Mouse (Mus musculus) ES-E14 (cell line): ENCODE data around the gene Mex3b. TPM values are rescaled to one million over a fixed set of nuclear protein-coding genes. Genes with fewer than 3 reads are reported as not detected.

Experiments
- DNase-seq: peaks from one replicate; pipeline ENCODE4 v3.0.0-alpha.2; 2013; ENCODE audit warnings: low read depth, low spot score
- H3K27ac ChIP-seq: 2 replicates; pipeline ENCODE4 v1.5.1; 2012; ENCODE audit warnings: low read depth, mild to moderate bottlenecking, low read length, moderate library complexity, mixed read lengths; ENCODE audit not compliant: poor library complexity, insufficient read depth, severe bottlenecking
- H3K36me3 ChIP-seq: 2 replicates; pipeline ENCODE4 v1.6.1; 2012; ENCODE audit warnings: mild to moderate bottlenecking, low read length, moderate library complexity, mixed read lengths; ENCODE audit not compliant: control insufficient read depth, poor library complexity, insufficient read depth, severe bottlenecking
- H3K4me1 ChIP-seq, 2 experiments: fragments of 150-350 bp in 1 of 2; sonication (generic) in 1 of 2; 2 replicates each; pipeline ENCODE4 v1.6.1; 2012; ENCODE audit warnings: low read length in 2 of 2, mild to moderate bottlenecking in 1 of 2, mixed read lengths in 1 of 2; ENCODE audit not compliant: control insufficient read depth in 2 of 2, insufficient read depth in 2 of 2, poor library complexity in 1 of 2
- H3K4me3 ChIP-seq, 2 experiments: fragments of 150-350 bp in 1 of 2; sonication (generic) in 1 of 2; 2 replicates each; pipeline ENCODE4 v1.5.1; 2012; ENCODE audit warnings: low read length in 2 of 2, low read depth in 1 of 2, mild to moderate bottlenecking in 1 of 2, mixed read lengths in 1 of 2; ENCODE audit not compliant: insufficient read depth in 1 of 2, poor library complexity in 1 of 2, severe bottlenecking in 1 of 2
- H3K9ac ChIP-seq: 2 replicates; pipeline ENCODE4 v1.6.1; 2012; ENCODE audit warnings: low read depth, mild to moderate bottlenecking, low read length, mixed read lengths; ENCODE audit not compliant: poor library complexity, insufficient read depth, severe bottlenecking
- H3K9me3 ChIP-seq: fragments of 150-350 bp; sonication (generic); 2 replicates; pipeline ENCODE4 v1.6.1; 2012; ENCODE audit warnings: low read depth, mild to moderate bottlenecking, low read length; ENCODE audit not compliant: control insufficient read depth, insufficient read depth
- CHD2 ChIP-seq: IDR thresholded peaks from 2 replicates; pipeline ENCODE4 v1.6.1; 2014; ENCODE audit warnings: mild to moderate bottlenecking, low read depth, low read length, inconsistent platforms
- HCFC1 ChIP-seq: IDR thresholded peaks from 2 replicates; pipeline ENCODE4 v1.6.1; 2012; ENCODE audit warnings: low read length, inconsistent platforms, borderline replicate concordance; ENCODE audit not compliant: insufficient read depth
- MAFK ChIP-seq: IDR thresholded peaks from 2 replicates; pipeline ENCODE4 v1.6.1; 2014; ENCODE audit warnings: mild to moderate bottlenecking, low read depth, low read length, inconsistent platforms; ENCODE audit not compliant: insufficient read depth
- ZC3H11A ChIP-seq: IDR thresholded peaks from 2 replicates; pipeline ENCODE4 v1.6.1; 2012; ENCODE audit warnings: low read depth, mild to moderate bottlenecking, inconsistent platforms, low read length, borderline replicate concordance
- ZNF384 ChIP-seq: IDR thresholded peaks from 2 replicates; pipeline ENCODE4 v1.6.1; 2012; ENCODE audit warnings: low read depth, low read length, inconsistent platforms
- in situ Hi-C, 2 experiments: fragments of 600-800 bp; cut with MboI; formaldehyde crosslinking; loops; one replicate each; pipeline ENCODE4 v1.15.1; 2025; ENCODE audit warnings: low sequenced_read_pairs in 2 of 2, inconsistent platforms in 1 of 2; ENCODE audit not compliant: unreplicated experiment in 2 of 2
- total RNA-seq: library from RNA; depleted of rRNA; stranded (reverse); fragments of 300-350 nt; gene quantifications from 2 replicates; pipeline ENCODE4 v1.2.3, GENCODE M21; 2012

Mex3b gene
- total RNA-seq, 1 experiment, result 4.4 TPM

- H3K9me3 ChIP-seq, result no peaks in the 10 kb centered on the region
- DNase-seq, result peak; percentile 76
- H3K4me3 ChIP-seq, result no peak overlapping the region
- no peak overlapping the region for H3K27ac ChIP-seq
- H3K9ac ChIP-seq, result no peak overlapping the region
- no peaks in the 10 kb centered on the region for H3K36me3 ChIP-seq
- no peak for TF ChIP-seq ZNF384
- TF ChIP-seq HCFC1, result no peak
- TF ChIP-seq ZC3H11A, result no peak
- no peak for TF ChIP-seq MAFK
- TF ChIP-seq CHD2, result no peak
- in situ Hi-C loops, result no loop called here
- H3K4me1 ChIP-seq, result peaks cover 0 to 13% of the 10 kb centered on the region in 2 experiments; a peak in 3 of 4 replicates
Observed at GRCm38 (mm10) chr7:82854195-82854766, 12.9 kb upstream of the Mex3b start.

GRCm38 (mm10) chr7:82858611-82859010, 8.5 kb upstream of the Mex3b start:
- no peak for TF ChIP-seq ZC3H11A
- TF ChIP-seq CHD2, result no peak
- no peak for TF ChIP-seq HCFC1
- no peak for TF ChIP-seq MAFK
- no peak for TF ChIP-seq ZNF384
- in situ Hi-C loops, result no loop called here

GRCm38 (mm10) chr7:82860626-82861025, 6.5 kb upstream of the Mex3b start:
- Histone ChIP-seq H3K27ac (no peak overlapping the region), H3K4me1 (no peaks in the 10 kb centered on the region), H3K4me3 (no peak overlapping the region), H3K36me3 (no peaks in the 10 kb centered on the region), H3K9ac (no peak overlapping the region), H3K9me3 (no peaks in the 10 kb centered on the region)
- no peak for DNase-seq
- in situ Hi-C loops, result no loop called here
- TF ChIP-seq MAFK (no peak), ZC3H11A (no peak), ZNF384 (no peak), HCFC1 (no peak), CHD2 (no peak)

More at GRCm38 (mm10) chr7:82858611-82859010, 8.5 kb upstream of the Mex3b start:
- H3K9ac ChIP-seq, result no peak overlapping the region
- H3K4me3 ChIP-seq, result no peak overlapping the region
- no peaks in the 10 kb centered on the region for H3K9me3 ChIP-seq
- H3K4me1 ChIP-seq, result peaks cover 0 to 3% of the 10 kb centered on the region in 2 experiments; a peak in 1 of 4 replicates
- DNase-seq, result no peak
- H3K36me3 ChIP-seq, result no peaks in the 10 kb centered on the region
- no peak overlapping the region for H3K27ac ChIP-seq

- TF ChIP-seq ZC3H11A, result no peak
- TF ChIP-seq MAFK, result no peak
- TF ChIP-seq ZNF384, result no peak
- TF ChIP-seq CHD2, result no peak
- TF ChIP-seq HCFC1, result no peak
- Histone ChIP-seq H3K36me3 (no peaks in the 10 kb centered on the region), H3K4me1 (no peaks in the 10 kb centered on the region), H3K9me3 (no peaks in the 10 kb centered on the region), H3K27ac (no peak overlapping the region), H3K9ac (no peak overlapping the region), H3K4me3 (no peak overlapping the region)
- in situ Hi-C loops, result no loop called here
- DNase-seq, result no peak
Observed at GRCm38 (mm10) chr7:82863341-82863740, 3.8 kb upstream of the Mex3b start.
